Mouse (Mus musculus) spleen, adult 10 weeks (tissue): ENCODE results near the gene Slc38a6. TPM values are rescaled to one million over a fixed set of nuclear protein-coding genes. Genes with fewer than 3 reads are reported as not detected.

Source experiments
- polyA plus RNA-seq: library from polyadenylated mRNA; stranded (reverse); fragments of 350-450 nt; fragmentation: Illumina TruSeq; extraction: RNeasy Lipid Tissue Mini Kit (QIAGEN cat#74804); gene quantifications from one replicate; pipeline ENCODE4 v1.2.3, GENCODE M21; 2015; ENCODE audit warnings: low replicate concordance; ENCODE audit not compliant: insufficient read depth

The Slc38a6 gene
- 20.1 TPM for polyA plus RNA-seq

GRCm38 (mm10) chr12:73286287-73287092 lies at the start of gene Slc38a6, which contains the start of gene Trmt5:
Gene Slc38a6 (plus strand): TSS chr12:73286779.
Gene Trmt5 (minus strand): TSS chr12:73286710.

Other genes with a start within 250 kb of the Slc38a6 start
- not detected for gene Six1, start 232.9 kb upstream of the Slc38a6 start, polyA plus RNA-seq
- 0.08 TPM for gene Six4, start 173.3 kb upstream of the Slc38a6 start, polyA plus RNA-seq
- gene Mnat1, start 163.1 kb upstream of the Slc38a6 start, polyA plus RNA-seq, result 15.6 TPM
- gene Trmt5, start 69 bp upstream of the Slc38a6 start, polyA plus RNA-seq, result 25.1 TPM